Mouse (Mus musculus) forebrain, embryonic 16.5 days (tissue): Measurements from ENCODE around the gene Diaph2. TPM values are rescaled to one million over a fixed set of nuclear protein-coding genes. Genes with fewer than 3 reads are reported as not detected.

ENCODE experiments used
- ATAC-seq: fragments of 200-750 bp; cut with Nextera tagmentation; 2 replicates; pipeline ENCODE4 v1.8.0; 2017; ENCODE audit warnings: mild to moderate bottlenecking, moderate library complexity
- H3K27ac ChIP-seq: fragments of 300-500 bp; sonication (generic); 2 replicates; pipeline ENCODE4 v1.5.1; 2014; ENCODE audit warnings: low read length, control low read depth
- H3K27me3 ChIP-seq: fragments of 300-500 bp; sonication (generic); replicated peaks from 2 replicates; pipeline ENCODE4 v1.6.1; 2014; ENCODE audit warnings: low read length; ENCODE audit not compliant: control insufficient read depth, insufficient read depth
- H3K36me3 ChIP-seq: fragments of 300-500 bp; sonication (generic); 2 replicates; pipeline ENCODE4 v1.6.1; 2014; ENCODE audit not compliant: control insufficient read depth, insufficient read depth
- H3K4me1 ChIP-seq: fragments of 300-500 bp; sonication (generic); replicated peaks from 2 replicates; pipeline ENCODE4 v1.6.1; 2014; ENCODE audit warnings: low read length; ENCODE audit not compliant: control insufficient read depth, insufficient read depth
- H3K4me2 ChIP-seq: fragments of 300-500 bp; sonication (generic); 2 replicates; pipeline ENCODE4 v1.6.1; 2014; ENCODE audit warnings: mild to moderate bottlenecking, low read length, control low read depth
- H3K4me3 ChIP-seq: fragments of 300-500 bp; sonication (generic); replicated peaks from 2 replicates; pipeline ENCODE4 v1.5.1; 2014; ENCODE audit warnings: mild to moderate bottlenecking, low read length, control low read depth
- H3K9ac ChIP-seq: fragments of 300-500 bp; sonication (generic); replicated peaks from 2 replicates; pipeline ENCODE4 v1.6.1; 2014; ENCODE audit warnings: low read depth, low read length, control low read depth
- H3K9me3 ChIP-seq: fragments of 300-500 bp; sonication (generic); 2 replicates; pipeline ENCODE4 v1.6.1; 2016; ENCODE audit warnings: low read length; ENCODE audit not compliant: control insufficient read depth
- WGBS: fragments of 180-500 bp; shearing (Covaris S2); extraction: QIAGEN DNeasy Blood & Tissue Kit; methylation state at CpG from one replicate; pipeline ENCODE4 v1.1.7; 2014; 5-methylcytosine and 5-hydroxymethylcytosine counted together
- polyA plus RNA-seq: library from polyadenylated mRNA; unstranded; fragments of >200 nt; fragmentation: Nextera tagmentation; extraction: Ambion mirVana; gene quantifications from 2 replicates; pipeline ENCODE4 v1.2.1, GENCODE M21; 2015

The Diaph2 gene
- polyA plus RNA-seq, 1 experiment from 2014 or later, result 5.3 TPM

- ATAC-seq, result peak; percentile 90
- Histone ChIP-seq H3K9ac (no peak overlapping the region), H3K9me3 (no peaks in the 10 kb centered on the region), H3K4me1 (no peaks in the 10 kb centered on the region), H3K36me3 (no peaks in the 10 kb centered on the region), H3K4me3 (no peak overlapping the region), H3K4me2 (no peak overlapping the region), H3K27ac (no peak overlapping the region; the same call in 1 of the 2 replicates), H3K27me3 (no peaks in the 10 kb centered on the region)
- WGBS, result 20% methylated on average over 4 of the region's 4 CpGs
Observed at GRCm38 (mm10) chrX:130451822-130452487, 702.4 kb downstream of the Diaph2 start.

GRCm38 (mm10) chrX:130452488-130452823, 702.9 kb downstream of the Diaph2 start:
- no peak overlapping the region; the same call in 1 of the 2 replicates for H3K27ac ChIP-seq
- no peak overlapping the region for H3K4me3 ChIP-seq
- peak; percentile 84 for ATAC-seq
- H3K36me3 ChIP-seq, result no peaks in the 10 kb centered on the region
- H3K27me3 ChIP-seq, result no peaks in the 10 kb centered on the region
- no peaks in the 10 kb centered on the region for H3K9me3 ChIP-seq
- no peak overlapping the region for H3K9ac ChIP-seq
- no peaks in the 10 kb centered on the region for H3K4me1 ChIP-seq
- H3K4me2 ChIP-seq, result no peak overlapping the region
- 35% methylated on average over 4 of the region's 4 CpGs for WGBS

GRCm38 (mm10) chrX:130473133-130473532, 723.6 kb downstream of the Diaph2 start:
- no peak overlapping the region for H3K27ac ChIP-seq
- H3K4me3 ChIP-seq, result no peak overlapping the region
- no peak overlapping the region for H3K4me2 ChIP-seq
- no peaks in the 10 kb centered on the region for H3K4me1 ChIP-seq
- WGBS, result 32% methylated on average over 2 of the region's 2 CpGs
- ATAC-seq, result no peak
- H3K27me3 ChIP-seq, result no peaks in the 10 kb centered on the region
- H3K9ac ChIP-seq, result no peak overlapping the region
- no peaks in the 10 kb centered on the region for H3K9me3 ChIP-seq
- no peaks in the 10 kb centered on the region for H3K36me3 ChIP-seq

GRCm38 (mm10) chrX:130480877-130481276, 731.3 kb downstream of the Diaph2 start:
- no peaks in the 10 kb centered on the region for H3K27me3 ChIP-seq
- WGBS, result 100% methylated on average over 1 of the region's 1 CpGs
- no peak overlapping the region for H3K4me2 ChIP-seq
- no peaks in the 10 kb centered on the region for H3K4me1 ChIP-seq
- H3K9me3 ChIP-seq, result no peaks in the 10 kb centered on the region
- ATAC-seq, result no peak
- no peak overlapping the region for H3K27ac ChIP-seq
- no peak overlapping the region for H3K4me3 ChIP-seq
- no peak overlapping the region for H3K9ac ChIP-seq
- no peaks in the 10 kb centered on the region for H3K36me3 ChIP-seq

GRCm38 (mm10) chrX:130502680-130503464, 753.3 kb downstream of the Diaph2 start:
- Histone ChIP-seq H3K9me3 (no peaks in the 10 kb centered on the region), H3K9ac (peak overlapping the region; percentile 35; the same call in 1 of the 2 replicates), H3K4me3 (peak overlapping the region; percentile 19; the same call in 1 of the 2 replicates), H3K27ac (peak overlapping the region; percentile 66), H3K4me2 (peak overlapping the region; percentile 43), H3K4me1 (peaks cover 4% of the 10 kb centered on the region), H3K36me3 (no peaks in the 10 kb centered on the region), H3K27me3 (no peaks in the 10 kb centered on the region)
- WGBS, result 39% methylated on average over 12 of the region's 12 CpGs
- ATAC-seq, result peak; percentile 83

- Histone ChIP-seq H3K36me3 (no peaks in the 10 kb centered on the region), H3K27ac (peak overlapping the region; percentile 66), H3K9me3 (no peaks in the 10 kb centered on the region), H3K4me2 (peak overlapping the region; percentile 43), H3K9ac (no peak overlapping the region; the same call in 1 of the 2 replicates), H3K27me3 (no peaks in the 10 kb centered on the region), H3K4me3 (no peak overlapping the region; the same call in 1 of the 2 replicates), H3K4me1 (peaks cover 4% of the 10 kb centered on the region)
- peak; percentile 31; the same call in 1 of the 2 replicates for ATAC-seq
- 61% methylated on average over 3 of the region's 3 CpGs for WGBS
Observed at GRCm38 (mm10) chrX:130503465-130503860, 753.9 kb downstream of the Diaph2 start.

GRCm38 (mm10) chrX:130505626-130506025, 756.1 kb downstream of the Diaph2 start:
- no peak overlapping the region for H3K9ac ChIP-seq
- no peaks in the 10 kb centered on the region for H3K36me3 ChIP-seq
- no peak overlapping the region for H3K4me2 ChIP-seq
- 0 out of 2 replicates have a peak, but pooled peaks have one; percentile 16 for ATAC-seq
- WGBS, result 12% methylated on average over 5 of the region's 5 CpGs
- no peaks in the 10 kb centered on the region for H3K9me3 ChIP-seq
- H3K4me3 ChIP-seq, result no peak overlapping the region
- no peak overlapping the region for H3K27ac ChIP-seq
- H3K27me3 ChIP-seq, result no peaks in the 10 kb centered on the region
- peaks cover 4% of the 10 kb centered on the region for H3K4me1 ChIP-seq
